Mouse (Mus musculus): Measurements from ENCODE around the gene Snupn. TPM values are rescaled to one million over a fixed set of nuclear protein-coding genes. Genes with fewer than 3 reads are reported as not detected.

Snupn gene
- polyA plus RNA-seq, 1 experiment = 2.5 TPM

DNA sequence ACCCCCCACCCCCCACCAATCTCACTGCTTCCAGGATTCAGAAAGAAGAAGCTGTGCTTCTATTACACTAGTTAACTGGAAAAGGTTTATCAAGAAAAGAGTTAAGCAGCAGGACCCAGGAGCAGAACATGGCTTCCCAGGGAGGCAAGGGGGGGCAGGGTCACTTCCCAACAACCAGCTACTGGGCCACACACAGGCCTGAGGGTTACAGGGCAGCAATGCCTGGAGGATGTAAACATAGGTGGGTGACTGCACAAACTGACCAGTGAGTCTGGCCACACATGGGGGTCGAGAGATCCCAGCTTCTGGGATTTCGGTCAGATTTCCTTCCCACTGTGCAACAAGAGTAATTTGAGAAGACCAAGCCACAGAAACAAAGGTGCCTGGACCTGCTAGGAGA is 33.5 kb upstream of the Snupn start:
- TF ChIP-seq FLI1 (IDR thresholded peaks at IDR 0.05; ENCODE audit: low read length) = no peak
- no peak for TF ChIP-seq GATA1 (IDR thresholded peaks at IDR 0.05; ENCODE audit: borderline replicate concordance, low read length)
- peaks cover 6% of the 10 kb centered on the region for H3K9me3 ChIP-seq
- no peaks in the 10 kb centered on the region for H3K4me1 ChIP-seq
- H3K4me3 ChIP-seq (replicated peaks) = no peak overlapping the region
- H3K27me3 ChIP-seq (replicated peaks) = peaks cover 45% of the 10 kb centered on the region
- H3K36me3 ChIP-seq (replicated peaks; ENCODE audit: low read length) = peaks cover 12% of the 10 kb centered on the region

- TF ChIP-seq FLI1 (IDR thresholded peaks at IDR 0.05; ENCODE audit: low read length) = no peak
- TF ChIP-seq GATA1 (IDR thresholded peaks at IDR 0.05; ENCODE audit: borderline replicate concordance, low read length) = no peak
Measured at GRCm38 (mm10) chr9:56918466-56918865, 32.2 kb upstream of the Snupn start.

GRCm38 (mm10) chr9:56922746-56923145 is 27.9 kb upstream of the Snupn start:
- Histone ChIP-seq H3K4me3 (replicated peaks) (no peak overlapping the region), H3K4me1 (peaks cover 38% of the 10 kb centered on the region), H3K36me3 (replicated peaks; ENCODE audit: low read length) (peaks cover 18% of the 10 kb centered on the region), H3K9me3 (peaks cover 6% of the 10 kb centered on the region), H3K27me3 (replicated peaks) (peaks cover 52% of the 10 kb centered on the region)
- TF ChIP-seq GATA1 (IDR thresholded peaks at IDR 0.05; ENCODE audit: borderline replicate concordance, low read length) = no peak
- TF ChIP-seq FLI1 (IDR thresholded peaks at IDR 0.05; ENCODE audit: low read length) = no peak

More at GRCm38 (mm10) chr9:56918466-56918865, 32.2 kb upstream of the Snupn start:
- Histone ChIP-seq H3K9me3 (peaks cover 6% of the 10 kb centered on the region), H3K36me3 (replicated peaks; ENCODE audit: low read length) (peaks cover 12% of the 10 kb centered on the region), H3K27me3 (replicated peaks) (peaks cover 42% of the 10 kb centered on the region), H3K4me1 (peaks cover 1% of the 10 kb centered on the region; the same call in 1 of the 2 replicates), H3K4me3 (replicated peaks) (no peak overlapping the region)

- Histone ChIP-seq H3K9me3 (peaks cover 6% of the 10 kb centered on the region), H3K36me3 (replicated peaks; ENCODE audit: low read length) (peaks cover 11% of the 10 kb centered on the region), H3K4me1 (peaks cover 47% of the 10 kb centered on the region), H3K4me3 (replicated peaks) (no peak overlapping the region), H3K27me3 (replicated peaks) (peaks cover 51% of the 10 kb centered on the region)
- TF ChIP-seq FLI1 (IDR thresholded peaks at IDR 0.05; ENCODE audit: low read length) (no peak), GATA1 (IDR thresholded peaks at IDR 0.05; ENCODE audit: borderline replicate concordance, low read length) (no peak)
Measured at GRCm38 (mm10) chr9:56923841-56924650, 26.6 kb upstream of the Snupn start.

- H3K4me3 ChIP-seq (replicated peaks) = peak overlapping the region; percentile 31
- peaks cover 48% of the 10 kb centered on the region for H3K4me1 ChIP-seq
- H3K27me3 ChIP-seq (replicated peaks) = peaks cover 55% of the 10 kb centered on the region
- H3K36me3 ChIP-seq (replicated peaks; ENCODE audit: low read length) = peaks cover 11% of the 10 kb centered on the region
- no peak for TF ChIP-seq FLI1 (IDR thresholded peaks at IDR 0.05; ENCODE audit: low read length)
- TF ChIP-seq GATA1 (IDR thresholded peaks at IDR 0.05; ENCODE audit: borderline replicate concordance, low read length) = no peak
- H3K9me3 ChIP-seq = peaks cover 6% of the 10 kb centered on the region
Measured at GRCm38 (mm10) chr9:56924651-56925027, 26.0 kb upstream of the Snupn start.

DNA sequence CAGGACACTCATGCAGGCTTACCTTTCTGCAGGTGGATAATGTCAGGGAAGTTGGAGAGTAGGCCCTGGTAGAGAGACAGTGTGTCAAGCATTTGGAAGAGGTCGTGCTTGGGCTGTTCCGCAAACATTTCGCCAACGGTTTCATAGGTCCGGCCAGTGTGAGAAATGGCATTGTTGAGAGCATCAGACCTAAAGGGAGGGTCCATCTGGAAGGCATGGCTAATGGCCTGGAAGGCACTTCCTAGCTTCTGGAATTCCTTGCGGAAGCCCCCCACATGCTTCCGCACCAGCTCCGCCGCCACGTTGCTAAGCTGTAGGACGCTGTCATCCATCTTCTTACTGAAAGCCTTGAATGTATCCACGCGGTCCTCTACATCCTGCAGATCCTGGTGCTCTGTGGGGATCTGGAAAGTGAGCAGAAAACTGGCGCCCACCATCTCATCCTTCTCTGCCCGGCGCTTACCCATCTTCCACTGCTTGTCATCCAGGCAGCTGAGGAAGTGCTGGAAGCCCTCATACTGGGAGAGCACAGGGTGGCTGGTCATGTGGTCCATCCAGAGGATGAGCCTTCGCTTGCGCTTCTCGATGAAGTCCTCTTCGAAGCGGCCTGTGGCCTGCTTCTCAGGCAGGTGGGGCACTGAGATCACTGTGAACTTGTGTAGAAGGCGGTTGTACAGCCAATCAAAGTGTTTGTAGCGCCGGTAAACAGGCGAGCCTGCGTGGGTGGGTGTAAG is 25.2 kb upstream of the Snupn start:
- Histone ChIP-seq H3K4me3 (replicated peaks) (no peak overlapping the region), H3K36me3 (replicated peaks; ENCODE audit: low read length) (peaks cover 11% of the 10 kb centered on the region), H3K4me1 (peaks cover 52% of the 10 kb centered on the region), H3K9me3 (peaks cover 6% of the 10 kb centered on the region), H3K27me3 (replicated peaks) (peaks cover 63% of the 10 kb centered on the region)
- TF ChIP-seq GATA1 (IDR thresholded peaks at IDR 0.05; ENCODE audit: borderline replicate concordance, low read length) = no peak
- TF ChIP-seq FLI1 (IDR thresholded peaks at IDR 0.05; ENCODE audit: low read length) = no peak

- H3K4me3 ChIP-seq (replicated peaks) = no peak overlapping the region
- peaks cover 53% of the 10 kb centered on the region for H3K4me1 ChIP-seq
- peaks cover 11% of the 10 kb centered on the region for H3K36me3 ChIP-seq (replicated peaks; ENCODE audit: low read length)
- TF ChIP-seq GATA1 (IDR thresholded peaks at IDR 0.05; ENCODE audit: borderline replicate concordance, low read length) (no peak), FLI1 (IDR thresholded peaks at IDR 0.05; ENCODE audit: low read length) (no peak)
- peaks cover 68% of the 10 kb centered on the region for H3K27me3 ChIP-seq (replicated peaks)
- H3K9me3 ChIP-seq = peaks cover 6% of the 10 kb centered on the region
Measured at GRCm38 (mm10) chr9:56926025-56926360, 24.7 kb upstream of the Snupn start.

- Histone ChIP-seq H3K4me1 (peaks cover 53% of the 10 kb centered on the region), H3K36me3 (replicated peaks; ENCODE audit: low read length) (peaks cover 11% of the 10 kb centered on the region), H3K9me3 (peaks cover 6% of the 10 kb centered on the region), H3K27me3 (replicated peaks) (peaks cover 70% of the 10 kb centered on the region), H3K4me3 (replicated peaks) (no peak overlapping the region)
- TF ChIP-seq FLI1 (IDR thresholded peaks at IDR 0.05; ENCODE audit: low read length) (no peak), GATA1 (IDR thresholded peaks at IDR 0.05; ENCODE audit: borderline replicate concordance, low read length) (no peak)
Measured at GRCm38 (mm10) chr9:56926387-56926786, 24.3 kb upstream of the Snupn start.

DNA sequence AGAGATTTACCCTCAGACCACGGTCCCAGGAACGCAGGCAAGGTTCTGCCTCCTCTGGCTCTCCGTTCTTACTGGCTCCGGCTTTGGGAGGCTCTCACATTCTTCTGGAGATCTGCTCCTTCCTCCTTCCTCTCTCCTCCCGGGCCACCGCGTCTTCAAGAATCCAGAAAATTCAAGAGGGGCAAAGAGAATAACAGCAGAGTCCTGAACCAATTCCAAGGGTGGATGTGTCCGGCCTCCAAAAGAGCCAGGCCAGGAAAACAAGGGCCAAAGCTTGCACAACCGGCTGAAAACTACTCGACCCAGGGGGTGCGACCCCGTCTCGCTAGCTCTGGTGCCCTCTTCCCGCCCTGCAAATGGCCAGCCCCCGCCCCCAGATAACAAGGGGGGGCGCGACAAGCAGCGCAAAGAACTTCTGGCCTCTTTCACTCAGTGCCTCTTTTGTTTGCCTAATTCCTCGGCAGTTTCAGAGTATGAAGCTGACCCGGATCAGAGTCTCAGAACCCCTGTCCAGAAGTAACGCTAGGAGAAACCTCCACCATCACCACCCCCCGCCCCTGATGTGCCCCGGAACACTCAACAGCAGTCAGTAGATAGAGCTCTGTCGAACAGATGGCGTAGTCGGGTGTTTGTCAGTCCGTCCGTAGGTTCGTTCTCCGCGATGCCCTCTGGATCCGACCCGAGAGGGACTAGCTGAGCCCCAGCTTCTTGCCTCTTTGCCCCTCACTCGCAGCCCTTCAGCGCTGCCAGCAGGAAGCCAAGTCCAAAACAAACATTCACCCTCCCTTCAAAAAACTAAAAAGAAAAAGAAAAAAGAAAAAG is 23.3 kb upstream of the Snupn start:
- H3K36me3 ChIP-seq (replicated peaks; ENCODE audit: low read length) = peaks cover 5% of the 10 kb centered on the region
- H3K9me3 ChIP-seq = no peaks in the 10 kb centered on the region
- H3K27me3 ChIP-seq (replicated peaks) = peaks cover 73% of the 10 kb centered on the region
- peaks cover 53% of the 10 kb centered on the region for H3K4me1 ChIP-seq
- no peak for TF ChIP-seq GATA1 (IDR thresholded peaks at IDR 0.05; ENCODE audit: borderline replicate concordance, low read length)
- no peak for TF ChIP-seq FLI1 (IDR thresholded peaks at IDR 0.05; ENCODE audit: low read length)
- H3K4me3 ChIP-seq (replicated peaks) = peak overlapping the region; percentile 95

All from megakaryocyte, embryonic 14.5 days (primary cell).